Mouse (Mus musculus) liver, embryonic 11.5 days (tissue): Measurements from ENCODE around the gene Sytl3. TPM values are rescaled to one million over a fixed set of nuclear protein-coding genes. Genes with fewer than 3 reads are reported as not detected.

ENCODE experiments used
- ATAC-seq: fragments of 200-750 bp; cut with Nextera tagmentation; replicated peaks from 2 replicates; pipeline ENCODE4 v1.8.0; 2017; ENCODE audit warnings: moderate number of reproducible peaks, mild to moderate bottlenecking, moderate TSS enrichment, moderate library complexity; ENCODE audit not compliant: low FRiP score
- DNase-seq: peaks from one replicate; pipeline ENCODE4 v3.0.0-alpha.2; 2017; ENCODE audit warnings: low spot score
- H3K27ac ChIP-seq: fragments of 300-500 bp; sonication (generic); 2 replicates; pipeline ENCODE4 v1.5.1; 2014; ENCODE audit warnings: mild to moderate bottlenecking, low read depth, low read length, control low read depth
- H3K27me3 ChIP-seq: fragments of 300-500 bp; sonication (generic); replicated peaks from 2 replicates; pipeline ENCODE4 v1.6.1; 2014; ENCODE audit warnings: low read length, mixed read lengths; ENCODE audit not compliant: control insufficient read depth, insufficient read depth
- H3K36me3 ChIP-seq: fragments of 300-500 bp; sonication (generic); 2 replicates; pipeline ENCODE4 v1.6.1; 2014; ENCODE audit warnings: mild to moderate bottlenecking, low read length, moderate library complexity, mixed read lengths; ENCODE audit not compliant: control insufficient read depth, insufficient read depth
- H3K4me1 ChIP-seq: fragments of 300-500 bp; sonication (generic); replicated peaks from 2 replicates; pipeline ENCODE4 v1.6.1; 2014; ENCODE audit warnings: low read length, mixed read lengths; ENCODE audit not compliant: control insufficient read depth, insufficient read depth
- H3K4me2 ChIP-seq: fragments of 300-500 bp; sonication (generic); 2 replicates; pipeline ENCODE4 v1.6.1; 2014; ENCODE audit warnings: mild to moderate bottlenecking, control low read depth, moderate library complexity
- H3K4me3 ChIP-seq: fragments of 300-500 bp; sonication (generic); 2 replicates; pipeline ENCODE4 v1.5.1; 2014; ENCODE audit warnings: low read depth, low read length, control low read depth
- H3K9ac ChIP-seq: fragments of 300-500 bp; sonication (generic); 2 replicates; pipeline ENCODE4 v1.6.1; 2014; ENCODE audit warnings: low read depth, low read length, control low read depth
- H3K9me3 ChIP-seq: fragments of 300-500 bp; sonication (generic); 2 replicates; pipeline ENCODE4 v1.6.1; 2016; ENCODE audit warnings: low read length, inconsistent platforms, mixed read lengths; ENCODE audit not compliant: control insufficient read depth
- WGBS: fragments of 180-500 bp; shearing (Covaris S2); extraction: QIAGEN DNeasy Blood & Tissue Kit; methylation state at CpG from one replicate; pipeline ENCODE4 v1.1.7; 2014; 5-methylcytosine and 5-hydroxymethylcytosine counted together
- polyA plus RNA-seq: library from polyadenylated mRNA; unstranded; fragments of >200 nt; fragmentation: Nextera tagmentation; extraction: Ambion mirVana; gene quantifications from 2 replicates; pipeline ENCODE4 v1.2.1, GENCODE M21; 2014

Sytl3 gene
- polyA plus RNA-seq, 1 experiment from 2014 or later = not detected

DNA sequence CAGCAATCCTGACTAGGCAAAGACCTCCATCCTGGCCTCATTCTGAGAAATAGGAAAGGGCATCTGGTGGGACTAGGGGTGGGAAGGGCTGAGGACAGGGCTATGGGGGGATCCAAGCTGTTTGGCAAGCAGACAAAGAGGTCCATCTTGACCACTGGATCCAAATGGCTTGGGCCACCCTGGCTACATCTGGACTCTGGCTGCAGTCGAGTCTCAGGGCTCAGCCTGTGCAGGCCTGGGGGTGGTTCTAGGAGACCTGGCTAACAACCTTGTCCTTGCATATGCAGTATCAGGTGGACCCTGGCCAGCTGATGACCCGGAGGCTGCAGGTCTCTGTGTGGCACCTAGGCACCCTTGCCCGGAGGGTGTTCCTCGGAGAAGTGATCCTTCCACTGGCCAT is 73.8 kb downstream of the Sytl3 start:
- H3K27ac ChIP-seq = no peak overlapping the region
- ATAC-seq (no peak), DNase-seq (no peak)
- H3K4me2 ChIP-seq = no peak overlapping the region
- no peaks in the 10 kb centered on the region for H3K4me1 ChIP-seq
- no peaks in the 10 kb centered on the region for H3K27me3 ChIP-seq
- no peaks in the 10 kb centered on the region for H3K9me3 ChIP-seq
- WGBS = 88% methylated on average over 4 of the region's 4 CpGs
- no peak overlapping the region for H3K9ac ChIP-seq
- H3K4me3 ChIP-seq = no peak overlapping the region
- no peaks in the 10 kb centered on the region for H3K36me3 ChIP-seq

DNA sequence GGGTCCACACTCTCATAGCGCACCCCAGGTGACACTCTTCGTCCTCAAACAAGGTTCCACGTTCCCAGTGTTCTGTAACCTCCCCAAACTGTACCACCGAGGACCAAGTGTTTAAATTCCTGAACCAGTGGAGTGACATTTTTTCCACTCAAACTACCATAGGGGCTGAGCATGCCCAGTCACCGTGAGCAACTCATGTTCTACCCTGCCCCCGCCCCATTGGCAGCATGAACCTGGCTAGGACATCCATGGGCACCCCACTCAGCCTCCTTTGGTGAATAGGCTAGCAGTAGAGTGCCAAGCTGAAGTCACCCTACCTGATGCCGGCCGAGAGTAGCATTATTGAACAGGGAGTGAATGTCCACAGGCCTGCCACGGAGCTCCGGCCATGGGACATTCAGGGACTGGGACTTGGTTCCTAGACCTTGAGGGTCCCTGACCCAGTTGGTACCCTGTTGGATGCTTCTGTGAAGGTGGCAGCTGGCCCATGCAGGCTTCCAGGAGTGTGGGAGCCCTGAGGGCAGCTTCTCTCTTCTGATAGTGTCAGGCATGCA is 74.5 kb downstream of the Sytl3 start:
- 90% methylated on average over 10 of the region's 10 CpGs for WGBS
- Histone ChIP-seq H3K36me3 (no peaks in the 10 kb centered on the region), H3K4me2 (no peak overlapping the region), H3K4me3 (no peak overlapping the region), H3K27ac (no peak overlapping the region), H3K9me3 (no peaks in the 10 kb centered on the region), H3K9ac (no peak overlapping the region), H3K4me1 (no peaks in the 10 kb centered on the region), H3K27me3 (no peaks in the 10 kb centered on the region)
- DNase-seq = no peak
- ATAC-seq = no peak

DNA sequence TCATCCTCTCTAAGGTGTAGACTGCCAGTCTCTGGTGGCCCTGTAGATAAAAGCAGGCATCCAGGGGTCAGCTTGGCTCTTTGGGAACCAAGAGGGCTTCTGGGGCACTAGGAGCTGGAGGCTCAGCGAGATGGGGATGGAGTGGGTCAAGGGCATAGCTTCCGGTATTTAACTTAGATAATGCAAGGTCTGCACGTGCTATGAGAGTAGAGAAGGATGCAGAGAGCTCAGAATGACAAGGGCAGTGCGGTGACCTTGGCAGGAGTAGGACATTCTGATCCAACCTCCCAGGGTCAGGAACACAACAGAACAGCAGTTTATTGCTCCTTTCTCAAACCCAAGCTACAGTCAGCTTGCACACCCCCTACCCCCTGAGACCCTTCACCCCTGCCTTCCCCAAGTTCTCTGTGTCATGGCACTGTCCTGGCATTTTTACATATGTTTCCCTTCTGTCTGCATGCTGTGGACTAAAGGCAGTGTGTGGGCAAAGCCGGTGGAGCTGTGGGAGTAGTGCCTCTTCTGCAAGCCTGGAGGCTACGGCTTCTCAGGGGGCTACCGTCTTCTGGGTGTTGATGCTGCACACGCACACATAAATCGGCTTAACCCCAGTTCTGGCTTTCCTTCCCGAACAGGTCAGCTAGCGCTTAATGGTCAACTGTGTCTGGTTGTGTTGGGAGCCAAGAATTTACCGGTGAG is 76.0 kb downstream of the Sytl3 start:
- H3K27me3 ChIP-seq = no peaks in the 10 kb centered on the region
- H3K4me3 ChIP-seq = no peak overlapping the region
- no peaks in the 10 kb centered on the region for H3K9me3 ChIP-seq
- ATAC-seq = no peak
- H3K36me3 ChIP-seq = peaks cover 11% of the 10 kb centered on the region
- H3K27ac ChIP-seq = no peak overlapping the region
- 85% methylated on average over 12 of the region's 12 CpGs for WGBS
- no peak overlapping the region for H3K4me2 ChIP-seq
- no peak for DNase-seq
- no peaks in the 10 kb centered on the region for H3K4me1 ChIP-seq
- H3K9ac ChIP-seq = no peak overlapping the region

DNA sequence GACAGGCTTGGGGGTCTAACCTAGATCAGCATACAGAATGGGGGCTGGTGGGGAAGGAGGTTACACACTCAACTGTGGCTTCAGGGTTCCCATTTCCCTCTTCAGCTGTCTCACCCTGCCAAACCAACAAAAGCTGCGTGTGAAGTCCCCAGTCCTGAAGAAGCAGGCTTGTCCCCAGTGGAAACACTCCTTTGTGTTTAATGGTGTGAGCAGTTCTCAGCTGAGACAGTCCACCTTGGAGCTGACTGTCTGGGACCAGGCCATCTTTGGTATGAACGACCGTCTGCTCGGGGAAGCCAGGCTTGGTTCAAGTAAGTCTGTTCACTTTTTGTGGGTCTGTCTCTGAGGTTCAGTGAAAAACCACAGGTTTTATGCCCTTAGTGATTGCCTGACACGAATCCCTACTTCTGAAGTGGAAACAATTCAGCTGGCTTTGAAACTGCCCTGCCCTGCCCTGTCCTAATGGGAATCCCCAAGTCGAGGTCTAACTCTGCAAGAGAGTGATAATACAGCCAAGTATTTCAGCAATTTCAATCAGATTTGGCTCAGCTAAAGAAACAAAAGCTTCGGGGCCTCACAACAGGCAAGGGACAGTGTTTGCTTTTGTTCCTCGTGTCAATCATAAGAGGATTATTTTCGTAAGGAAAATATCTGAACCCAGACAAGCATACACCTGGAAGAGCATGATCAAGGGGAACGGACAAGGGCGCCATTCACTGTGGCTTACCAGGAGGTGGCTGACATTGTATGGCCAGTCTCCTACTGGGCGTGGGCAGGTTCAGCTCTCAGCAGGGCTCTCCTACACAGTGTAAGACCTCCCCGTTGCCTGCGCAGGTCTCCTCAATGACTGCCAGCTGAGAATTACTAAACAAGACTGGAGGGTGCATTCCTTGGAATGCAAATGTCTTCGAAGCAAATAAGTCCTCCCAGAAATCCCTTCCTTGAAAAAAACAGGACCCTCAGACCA is 77.7 kb downstream of the Sytl3 start:
- DNase-seq (peak; percentile 21), ATAC-seq (no peak)
- Histone ChIP-seq H3K27ac (no peak overlapping the region), H3K4me1 (no peaks in the 10 kb centered on the region), H3K27me3 (no peaks in the 10 kb centered on the region), H3K4me2 (no peak overlapping the region), H3K4me3 (no peak overlapping the region), H3K36me3 (peaks cover 24% of the 10 kb centered on the region), H3K9me3 (no peaks in the 10 kb centered on the region), H3K9ac (no peak overlapping the region)
- 67% methylated on average over 15 of the region's 15 CpGs for WGBS

DNA sequence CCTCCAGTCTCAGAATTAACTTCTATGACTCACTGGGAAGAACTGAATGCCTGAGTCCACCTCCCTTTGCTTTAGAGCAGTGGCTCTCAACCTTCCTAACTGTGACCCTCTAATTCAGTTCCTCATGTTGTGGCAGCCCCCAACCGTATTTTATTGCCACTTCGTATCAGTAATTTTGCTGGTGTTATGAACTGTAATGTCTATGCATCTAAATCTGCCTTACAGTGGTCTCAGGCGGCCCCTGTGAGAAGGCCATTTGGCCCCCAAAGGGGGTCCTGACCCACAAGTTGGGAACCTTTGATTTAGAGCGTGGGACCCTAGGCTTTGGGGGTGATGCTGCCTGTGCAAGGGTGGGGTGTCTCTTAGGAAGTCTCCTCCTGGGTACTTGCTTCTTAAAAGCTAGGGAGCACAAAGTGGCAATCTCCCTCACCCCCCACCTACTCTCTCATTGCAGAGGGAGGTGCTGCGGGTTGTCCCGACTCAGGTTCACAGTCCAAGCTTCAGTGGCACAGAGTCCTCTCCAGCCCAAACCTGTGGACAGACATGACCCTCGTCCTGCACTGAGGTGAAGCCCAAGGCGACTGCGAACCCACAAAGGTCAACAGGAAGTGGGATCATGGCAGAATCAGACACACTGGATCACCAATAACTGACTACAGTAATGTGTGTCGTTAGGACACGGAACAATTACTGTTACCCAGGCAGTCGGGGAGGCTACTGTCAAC is 78.5 kb downstream of the Sytl3 start:
- H3K4me1 ChIP-seq = no peaks in the 10 kb centered on the region; the same call in 1 of the 2 replicates
- DNase-seq (peak; percentile 30), ATAC-seq (no peak)
- no peak overlapping the region for H3K4me2 ChIP-seq
- 81% methylated on average over 12 of the region's 12 CpGs for WGBS
- no peak overlapping the region for H3K27ac ChIP-seq
- H3K4me3 ChIP-seq = no peak overlapping the region
- peaks cover 28% of the 10 kb centered on the region for H3K36me3 ChIP-seq
- no peak overlapping the region for H3K9ac ChIP-seq
- no peaks in the 10 kb centered on the region for H3K9me3 ChIP-seq
- H3K27me3 ChIP-seq = no peaks in the 10 kb centered on the region

DNA sequence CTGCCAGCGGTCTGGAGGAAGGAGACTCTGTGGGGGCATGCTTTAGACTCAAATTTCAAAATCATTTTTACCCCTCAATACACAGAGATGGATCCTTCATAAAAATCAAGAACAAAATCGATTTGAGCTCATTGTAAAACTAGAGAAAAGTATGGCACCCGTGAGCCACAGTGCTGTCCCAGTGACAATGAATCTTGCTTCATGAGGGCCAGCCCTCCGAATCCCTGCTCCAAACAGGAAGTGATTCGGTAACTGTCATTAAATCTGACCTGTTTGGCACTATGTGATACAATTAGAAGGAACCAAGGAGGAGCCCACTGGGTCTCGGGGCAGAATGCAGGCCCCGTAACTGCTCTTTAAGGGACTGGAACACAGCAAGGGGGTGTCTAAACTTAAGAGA is 79.9 kb downstream of the Sytl3 start:
- Histone ChIP-seq H3K4me1 (peaks cover under 1% of the 10 kb centered on the region), H3K36me3 (peaks cover 28% of the 10 kb centered on the region), H3K4me2 (no peak overlapping the region), H3K27ac (no peak overlapping the region), H3K27me3 (no peaks in the 10 kb centered on the region), H3K9me3 (no peaks in the 10 kb centered on the region), H3K4me3 (no peak overlapping the region), H3K9ac (no peak overlapping the region)
- 88% methylated on average over 7 of the region's 7 CpGs for WGBS
- ATAC-seq (no peak), DNase-seq (no peak)

DNA sequence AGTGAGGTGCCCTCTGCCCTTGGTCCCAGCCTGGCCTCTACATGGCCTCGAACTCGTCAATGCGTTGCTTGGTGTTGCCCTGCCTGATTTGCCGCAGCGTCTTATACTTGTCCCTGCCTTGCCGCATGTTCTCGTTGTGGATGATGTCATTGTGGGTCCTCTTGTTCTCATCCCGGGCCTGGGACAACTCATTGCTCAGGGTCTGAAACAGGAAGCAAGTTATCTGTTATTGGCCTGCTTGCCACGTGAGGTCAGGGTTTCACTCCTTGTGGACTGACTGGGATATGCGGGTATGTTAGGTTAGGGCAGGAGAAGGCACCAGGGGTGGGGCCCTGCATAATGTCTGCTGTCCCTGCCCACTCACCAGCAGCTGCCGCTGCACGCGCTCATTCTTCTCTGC is 80.4 kb downstream of the Sytl3 start:
- Histone ChIP-seq H3K9me3 (no peaks in the 10 kb centered on the region), H3K36me3 (peaks cover 28% of the 10 kb centered on the region), H3K9ac (no peak overlapping the region), H3K4me2 (no peak overlapping the region), H3K4me1 (peaks cover 5% of the 10 kb centered on the region), H3K27ac (no peak overlapping the region), H3K27me3 (no peaks in the 10 kb centered on the region), H3K4me3 (no peak overlapping the region)
- ATAC-seq (no peak), DNase-seq (peak; percentile 27)
- 81% methylated on average over 13 of the region's 13 CpGs for whole genome bisulfite sequencing

DNA sequence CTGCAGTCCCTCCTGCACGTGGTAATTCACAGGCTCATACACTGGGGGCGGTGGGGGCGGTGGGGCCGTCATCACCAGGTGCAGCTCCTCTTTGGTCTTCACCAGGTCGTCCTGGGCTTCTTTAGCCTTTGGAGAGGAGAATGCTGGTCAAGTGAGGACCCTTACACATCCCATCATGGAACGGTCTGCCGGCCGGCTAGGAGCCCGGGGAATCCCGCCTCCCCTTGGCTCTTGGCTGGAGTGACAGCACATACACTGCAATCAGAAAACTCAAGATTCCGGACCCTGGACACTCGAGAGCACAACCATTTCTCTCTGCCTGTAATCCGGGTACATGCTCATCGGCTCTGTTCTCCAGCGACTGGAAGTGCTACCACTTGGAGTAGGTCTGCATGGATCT is 80.9 kb downstream of the Sytl3 start:
- no peaks in the 10 kb centered on the region for H3K27me3 ChIP-seq
- 91% methylated on average over 15 of the region's 15 CpGs for WGBS
- no peak overlapping the region for H3K9ac ChIP-seq
- H3K9me3 ChIP-seq = no peaks in the 10 kb centered on the region
- no peak overlapping the region for H3K4me2 ChIP-seq
- DNase-seq (peak; percentile 22), ATAC-seq (no peak)
- no peak overlapping the region for H3K4me3 ChIP-seq
- no peak overlapping the region for H3K27ac ChIP-seq
- peaks cover 8% of the 10 kb centered on the region for H3K4me1 ChIP-seq
- peaks cover 32% of the 10 kb centered on the region for H3K36me3 ChIP-seq
